Mouse (Mus musculus) myocyte (in vitro differentiated cells): ENCODE data around the gene Cabp2.
"Not testable (repeated sequence)": the region's sequence is repeated elsewhere in the genome, so short reads cannot be mapped to it uniquely, and the experiment has no call there.

Experiments used
- POLR2A ChIP-seq: IDR thresholded peaks from one replicate; pipeline ENCODE4 v1.6.1; 2011; ENCODE audit warnings: low read depth, mild to moderate bottlenecking, control low read depth, moderate library complexity; ENCODE audit not compliant: insufficient read length
- POLR2AphosphoS2 ChIP-seq: IDR thresholded peaks from one replicate; pipeline ENCODE4 v1.6.1; 2011; ENCODE audit warnings: low read depth, control low read depth; ENCODE audit not compliant: insufficient read length

DNA sequence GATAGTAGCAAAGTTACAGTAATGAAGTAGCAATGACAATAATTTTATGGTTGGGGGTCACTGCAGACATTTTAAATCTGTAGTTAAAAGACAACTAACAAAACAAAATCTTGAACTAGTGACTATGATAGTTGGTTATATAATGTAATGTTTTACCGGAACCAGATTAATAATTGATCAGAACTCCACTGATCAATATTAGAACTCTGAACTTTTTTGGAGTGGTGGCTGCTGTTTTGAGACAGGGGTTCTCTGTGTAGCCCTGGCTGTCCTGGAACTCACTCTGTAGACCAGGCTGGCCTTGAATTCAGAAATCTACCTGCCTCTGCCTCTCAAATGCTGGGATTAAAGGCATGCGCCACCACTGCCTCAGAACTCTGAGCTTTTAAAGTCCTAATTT is 13.1 kb upstream of the Cabp2 start:
- not testable (repeated sequence) for TF ChIP-seq POLR2A, POLR2AphosphoS2
